Mouse (Mus musculus): ENCODE measurements around the gene Lrrc29.

DNA sequence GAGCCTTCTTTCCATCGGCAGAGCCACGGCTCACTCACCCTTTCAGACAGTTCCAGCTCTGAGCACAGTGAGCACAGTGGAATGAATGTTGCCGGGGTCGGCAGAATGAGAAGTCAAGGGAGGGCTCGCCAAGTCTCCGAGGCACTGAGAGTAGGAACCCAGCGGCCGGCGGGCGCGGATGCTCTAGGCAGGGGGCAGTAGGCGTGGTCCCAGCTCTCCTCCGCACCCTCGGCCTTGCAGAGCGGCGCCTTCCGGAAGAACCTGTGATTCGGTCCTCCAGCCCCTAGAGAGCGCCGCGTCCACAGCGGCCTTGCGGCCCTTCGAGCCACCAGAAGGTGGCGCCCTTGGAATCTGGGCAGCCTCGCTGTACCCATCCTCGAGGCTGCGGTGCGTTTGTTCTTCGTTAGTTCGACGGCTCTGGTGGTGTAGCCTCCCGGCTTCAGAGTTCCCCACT, 48.5 kb upstream of the Lrrc29 start:
- TF ChIP-seq CTCF (IDR thresholded peaks at IDR 0.05; ENCODE audit: borderline replicate concordance, control insufficient read depth, extremely low read depth, insufficient read depth, low read length, poor library complexity) (no peak), POLR2A (IDR thresholded peaks at IDR 0.05; ENCODE audit: control insufficient read depth, extremely low read depth, insufficient read depth, low read length, poor library complexity) (no peak)

Data from thymus, adult 2 months (tissue).